Mouse (Mus musculus) hindbrain, embryonic 11.5 days (tissue): ENCODE results near the gene Cyb5d1. TPM values are rescaled to one million over a fixed set of nuclear protein-coding genes. Genes with fewer than 3 reads are reported as not detected.

Experiments
- ATAC-seq: fragments of 200-750 bp; cut with Nextera tagmentation; 2 replicates; pipeline ENCODE4 v1.8.0; 2017; ENCODE audit warnings: mild to moderate bottlenecking, moderate TSS enrichment, moderate library complexity; ENCODE audit not compliant: low FRiP score
- DNase-seq: peaks from one replicate; pipeline ENCODE4 v3.0.0-alpha.2; 2015; ENCODE audit warnings: low spot score
- H3K27ac ChIP-seq: fragments of 300-500 bp; sonication (generic); 2 replicates; pipeline ENCODE4 v1.5.1; 2014; ENCODE audit warnings: mild to moderate bottlenecking, low read depth, low read length
- H3K27me3 ChIP-seq: fragments of 300-500 bp; sonication (generic); 2 replicates; pipeline ENCODE4 v1.6.1; 2014; ENCODE audit warnings: mild to moderate bottlenecking, low read length, moderate library complexity, mixed read lengths; ENCODE audit not compliant: control insufficient read depth, insufficient read depth
- H3K36me3 ChIP-seq: fragments of 300-500 bp; sonication (generic); 2 replicates; pipeline ENCODE4 v1.6.1; 2014; ENCODE audit warnings: mild to moderate bottlenecking, low read length, moderate library complexity, mixed read lengths; ENCODE audit not compliant: control insufficient read depth, insufficient read depth
- H3K4me1 ChIP-seq: fragments of 300-500 bp; sonication (generic); replicated peaks from 2 replicates; pipeline ENCODE4 v1.6.1; 2014; ENCODE audit warnings: low read length, mixed read lengths; ENCODE audit not compliant: control insufficient read depth, insufficient read depth
- H3K4me2 ChIP-seq: fragments of 300-500 bp; sonication (generic); replicated peaks from 2 replicates; pipeline ENCODE4 v1.6.1; 2014; ENCODE audit warnings: mild to moderate bottlenecking, low read depth, low read length
- H3K4me3 ChIP-seq: fragments of 300-500 bp; sonication (generic); 2 replicates; pipeline ENCODE4 v1.5.1; 2014; ENCODE audit warnings: low read depth, low read length
- H3K9ac ChIP-seq: fragments of 300-500 bp; sonication (generic); 2 replicates; pipeline ENCODE4 v1.6.1; 2014; ENCODE audit warnings: low read depth, low read length
- H3K9me3 ChIP-seq: fragments of 300-500 bp; sonication (generic); 2 replicates; pipeline ENCODE4 v1.6.1; 2016; ENCODE audit warnings: low read length; ENCODE audit not compliant: control insufficient read depth
- WGBS: fragments of 180-500 bp; shearing (Covaris S2); extraction: QIAGEN DNeasy Blood & Tissue Kit; methylation state at CpG from one replicate; pipeline ENCODE4 v1.1.7; 2014; 5-methylcytosine and 5-hydroxymethylcytosine counted together
- polyA plus RNA-seq: library from polyadenylated mRNA; unstranded; fragments of >200 nt; fragmentation: Nextera tagmentation; extraction: Ambion mirVana; gene quantifications from 2 replicates; pipeline ENCODE4 v1.2.1, GENCODE M21; 2014

Gene Cyb5d1
- polyA plus RNA-seq, 1 experiment from 2014 or later = 32.7 TPM

GRCm38 (mm10) chr11:69369990-69370816 lies 25.2 kb downstream of the Cyb5d1 start:
- Histone ChIP-seq H3K9me3 (no peaks in the 10 kb centered on the region), H3K36me3 (no peaks in the 10 kb centered on the region), H3K4me1 (peaks cover 24% of the 10 kb centered on the region), H3K27ac (peak overlapping the region; percentile 100), H3K9ac (peak overlapping the region; percentile 100; the same call in 1 of the 2 replicates), H3K4me3 (peak overlapping the region; percentile 95), H3K27me3 (no peaks in the 10 kb centered on the region), H3K4me2 (peak overlapping the region; percentile 84)
- 28% methylated on average over 2 of the region's 2 CpGs for WGBS
- ATAC-seq (no peak), DNase-seq (no peak)

- Histone ChIP-seq H3K4me1 (peaks cover 30% of the 10 kb centered on the region), H3K27ac (peak within 1 kb of the TSS; percentile 100), H3K27me3 (no peaks in the 10 kb centered on the region), H3K9me3 (no peaks in the 10 kb centered on the region), H3K36me3 (no peaks in the 10 kb centered on the region), H3K9ac (peak within 1 kb of the TSS; percentile 100), H3K4me2 (peak within 1 kb of the TSS; percentile 84), H3K4me3 (peak within 1 kb of the TSS; percentile 95)
- whole genome bisulfite sequencing = 4% methylated on average over 9 of the region's 34 CpGs
- ATAC-seq (no peak), DNase-seq (peak; percentile 66)
These were observed 26.0 kb downstream of the Cyb5d1 start, which contains the start of gene Chd3 for GRCm38 (mm10) chr11:69369215-69369989. Gene Chd3 (minus strand): TSS chr11:69369406.

- peak overlapping the region; percentile 100 for H3K9ac ChIP-seq
- peak overlapping the region; percentile 100 for H3K27ac ChIP-seq
- no peaks in the 10 kb centered on the region for H3K9me3 ChIP-seq
- H3K4me1 ChIP-seq = peaks cover 30% of the 10 kb centered on the region
- H3K36me3 ChIP-seq = no peaks in the 10 kb centered on the region
- peak overlapping the region; percentile 84 for H3K4me2 ChIP-seq
- H3K4me3 ChIP-seq = peak overlapping the region; percentile 95
- peak; percentile 75 for DNase-seq
- 0% methylated on average over 36 of the region's 106 CpGs for WGBS
- ATAC-seq = peak; percentile 44
- H3K27me3 ChIP-seq = no peaks in the 10 kb centered on the region
These were observed 26.8 kb downstream of the Cyb5d1 start for GRCm38 (mm10) chr11:69368356-69369214.

- peak overlapping the region; percentile 100 for H3K27ac ChIP-seq
- no peaks in the 10 kb centered on the region for H3K9me3 ChIP-seq
- peak overlapping the region; percentile 95 for H3K4me3 ChIP-seq
- ATAC-seq = peak; percentile 58
- peaks cover 30% of the 10 kb centered on the region for H3K4me1 ChIP-seq
- no peak for DNase-seq
- no peaks in the 10 kb centered on the region for H3K27me3 ChIP-seq
- H3K36me3 ChIP-seq = no peaks in the 10 kb centered on the region
- H3K9ac ChIP-seq = peak overlapping the region; percentile 100
- WGBS = under 1% methylated on average over 22 of the region's 22 CpGs
- H3K4me2 ChIP-seq = peak overlapping the region; percentile 84
These were observed 27.6 kb downstream of the Cyb5d1 start for GRCm38 (mm10) chr11:69367616-69368355.

- no peaks in the 10 kb centered on the region for H3K36me3 ChIP-seq
- peak overlapping the region; percentile 100 for H3K27ac ChIP-seq
- no peaks in the 10 kb centered on the region for H3K9me3 ChIP-seq
- H3K4me1 ChIP-seq = peaks cover 29% of the 10 kb centered on the region
- peak overlapping the region; percentile 84 for H3K4me2 ChIP-seq
- H3K4me3 ChIP-seq = peak overlapping the region; percentile 95
- ATAC-seq = no peak
- DNase-seq = peak; percentile 68
- H3K27me3 ChIP-seq = no peaks in the 10 kb centered on the region
- under 1% methylated on average over 22 of the region's 22 CpGs for WGBS
- H3K9ac ChIP-seq = peak overlapping the region; percentile 100
These were observed 28.4 kb downstream of the Cyb5d1 start for GRCm38 (mm10) chr11:69366855-69367615.

- peak overlapping the region; percentile 95 for H3K4me3 ChIP-seq
- no peaks in the 10 kb centered on the region for H3K27me3 ChIP-seq
- no peaks in the 10 kb centered on the region for H3K36me3 ChIP-seq
- peak; percentile 75 for ATAC-seq
- H3K9me3 ChIP-seq = no peaks in the 10 kb centered on the region
- peak overlapping the region; percentile 84 for H3K4me2 ChIP-seq
- H3K27ac ChIP-seq = peak overlapping the region; percentile 100
- peak overlapping the region; percentile 57 for H3K9ac ChIP-seq
- WGBS = 1% methylated on average over 26 of the region's 26 CpGs
- peak; percentile 90 for DNase-seq
- peaks cover 22% of the 10 kb centered on the region for H3K4me1 ChIP-seq
These were observed 29.1 kb downstream of the Cyb5d1 start for GRCm38 (mm10) chr11:69366157-69366854.

GRCm38 (mm10) chr11:69365722-69366121 lies 29.7 kb downstream of the Cyb5d1 start:
- Histone ChIP-seq H3K9ac (peak overlapping the region; percentile 57), H3K4me3 (peak overlapping the region; percentile 95), H3K36me3 (no peaks in the 10 kb centered on the region), H3K27ac (peak overlapping the region; percentile 95), H3K27me3 (no peaks in the 10 kb centered on the region), H3K9me3 (no peaks in the 10 kb centered on the region), H3K4me1 (peaks cover 19% of the 10 kb centered on the region), H3K4me2 (peak overlapping the region; percentile 75)
- ATAC-seq = no peak
- WGBS = 27% methylated on average over 6 of the region's 6 CpGs
- DNase-seq = no peak
